ENCODE assay signal across 11 mouse cellular contexts in the genomic region with DNA sequence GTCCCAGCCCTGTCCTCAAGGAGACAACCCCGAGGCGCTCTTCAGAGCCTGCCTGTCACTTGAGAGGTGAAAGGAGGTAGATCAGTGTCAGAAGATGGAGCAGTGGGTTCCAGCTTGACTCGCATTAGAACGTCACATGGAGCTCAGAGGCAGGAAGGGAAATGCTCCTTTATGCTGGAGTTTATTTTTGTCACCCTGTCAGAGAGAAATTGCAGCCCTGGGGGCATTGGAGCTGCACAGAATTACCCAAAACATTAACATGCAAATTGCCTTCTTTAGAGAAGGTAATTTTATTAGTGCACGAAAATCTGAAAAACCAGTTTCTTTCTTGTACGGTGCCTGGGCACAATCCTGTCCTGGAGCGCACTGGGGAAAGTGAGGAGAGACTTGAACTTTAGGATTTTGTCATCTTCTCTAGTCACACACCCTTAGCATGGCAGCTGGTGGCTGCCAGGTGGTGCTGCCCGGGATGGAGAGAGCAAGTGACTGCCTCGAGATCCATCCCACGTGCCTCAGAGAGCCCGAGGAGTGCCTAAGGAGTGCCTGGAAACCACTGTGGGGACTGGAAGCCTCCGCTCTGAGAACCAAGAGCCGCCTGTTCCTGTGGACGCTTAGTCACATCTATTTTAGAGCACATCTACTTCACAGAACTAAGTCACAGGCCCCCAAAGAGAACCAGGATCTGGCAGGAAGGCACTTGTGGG.
A peak's percentile ranks its signal among the peaks of the same experiment; 100 is the strongest.
DNase-seq lines count a peak whose midpoint lies in the region; ATAC-seq lines count a peak whose summit lies in the region.
"Had no signal": no experiment of that assay in that cellular context is flagged by ENCODE, and none has a peak within 500 bp of the region (broad histone marks: within the 10 kb centered on the region; RNA-seq: fewer than 3 reads in every experiment).

No protein-coding gene starts in this region.

- H3K27me3 ChIP-seq in heart, embryonic 13.5 days (replicated peaks) = no peaks in the 10 kb centered on the region
- H3K27me3 ChIP-seq in hindbrain, embryonic 13.5 days = peaks cover 7% of the 10 kb centered on the region; the same call in 1 of the 2 replicates
- no peaks in the 10 kb centered on the region for H3K27me3 ChIP-seq in midbrain, embryonic 14.5 days (ENCODE audit: control insufficient read depth, insufficient read depth, low read length)
- H3K27me3 ChIP-seq: liver, embryonic 13.5 days had no signal

- peaks cover 47% of the 10 kb centered on the region for H3K4me1 ChIP-seq in heart, embryonic 13.5 days
- peaks cover 19% of the 10 kb centered on the region for H3K4me1 ChIP-seq in hindbrain, embryonic 13.5 days (replicated peaks)
- H3K4me1 ChIP-seq in midbrain, embryonic 14.5 days (ENCODE audit: control insufficient read depth, insufficient read depth, low read length) = no peaks in the 10 kb centered on the region
- H3K4me1 ChIP-seq: liver, embryonic 13.5 days had no signal

- WGBS in heart, embryonic 13.5 days = 28% methylated on average over 14 of the region's 14 CpGs
- WGBS in hindbrain, embryonic 13.5 days = 31% methylated on average over 14 of the region's 14 CpGs
- WGBS in midbrain, embryonic 14.5 days = 41% methylated on average over 14 of the region's 14 CpGs

- 0 out of 2 replicates have a peak, but pooled peaks have one; percentile 40 for ATAC-seq in heart, embryonic 13.5 days (ENCODE audit: extremely low read depth, insufficient number of reproducible peaks, low FRiP score, low TSS enrichment)
- ATAC-seq in hindbrain, embryonic 13.5 days (ENCODE audit: low FRiP score) = peak; percentile 9; the same call in 1 of the 2 replicates
- no peak for ATAC-seq in midbrain, embryonic 14.5 days (ENCODE audit: low FRiP score, low TSS enrichment)

- no peak for DNase-seq in heart, adult 11 months
- peak; percentile 25 for DNase-seq in ZHBTc4 (ENCODE audit: low read depth, low spot score)
- DNase-seq in midbrain, embryonic 14.5 days = peak; percentile 37
- DNase-seq in urinary bladder, adult 2 months (ENCODE audit: low spot score) = no peak
- DNase-seq in yolk sac, embryonic 10.5 days (ENCODE audit: low spot score) = no peak
- no peak for DNase-seq in testis, postnatal 10 days (ENCODE audit: low spot score)
- DNase-seq: adrenal gland, adult 8-10 months; liver, embryonic 13.5 days had no signal

- H3K9me3 ChIP-seq in heart, embryonic 13.5 days = no peaks in the 10 kb centered on the region
- no peaks in the 10 kb centered on the region for H3K9me3 ChIP-seq in hindbrain, embryonic 13.5 days
- no peaks in the 10 kb centered on the region for H3K9me3 ChIP-seq in midbrain, embryonic 14.5 days (ENCODE audit: control insufficient read depth, low read length)
- H3K9me3 ChIP-seq: embryonic facial prominence, embryonic 12.5 days; liver, embryonic 13.5 days had no signal

- H3K9ac ChIP-seq in heart, embryonic 13.5 days = peak overlapping the region; percentile 47; the same call in 1 of the 2 replicates
- no peak overlapping the region for H3K9ac ChIP-seq in hindbrain, embryonic 13.5 days
- H3K9ac ChIP-seq in midbrain, embryonic 14.5 days (replicated peaks; ENCODE audit: low read length) = no peak overlapping the region
- H3K9ac ChIP-seq: embryonic facial prominence, embryonic 12.5 days; liver, embryonic 13.5 days had no signal

- H3K4me3 ChIP-seq in heart, embryonic 13.5 days = no peak overlapping the region
- no peak overlapping the region for H3K4me3 ChIP-seq in hindbrain, embryonic 13.5 days
- H3K4me3 ChIP-seq in midbrain, embryonic 14.5 days (replicated peaks; ENCODE audit: low read depth, low read length) = no peak overlapping the region
- H3K4me3 ChIP-seq: embryonic facial prominence, embryonic 12.5 days; liver, embryonic 13.5 days had no signal

- no peak overlapping the region for H3K4me2 ChIP-seq in heart, embryonic 13.5 days
- H3K4me2 ChIP-seq in hindbrain, embryonic 13.5 days = no peak overlapping the region
- H3K4me2 ChIP-seq in midbrain, embryonic 14.5 days (ENCODE audit: low read length) = no peak overlapping the region
- H3K4me2 ChIP-seq: embryonic facial prominence, embryonic 12.5 days; liver, embryonic 13.5 days had no signal

- no peaks in the 10 kb centered on the region for H3K36me3 ChIP-seq in heart, embryonic 13.5 days
- H3K36me3 ChIP-seq in hindbrain, embryonic 13.5 days = no peaks in the 10 kb centered on the region
- H3K36me3 ChIP-seq in midbrain, embryonic 14.5 days (ENCODE audit: control insufficient read depth, insufficient read depth, low read length) = no peaks in the 10 kb centered on the region
- H3K36me3 ChIP-seq: embryonic facial prominence, embryonic 12.5 days; liver, embryonic 13.5 days had no signal

- peak overlapping the region; percentile 83; the same call in 1 of the 2 replicates for H3K27ac ChIP-seq in heart, embryonic 13.5 days (replicated peaks)
- H3K27ac ChIP-seq in hindbrain, embryonic 13.5 days = peak overlapping the region; percentile 58
- H3K27ac ChIP-seq in midbrain, embryonic 14.5 days (replicated peaks; ENCODE audit: low read depth, low read length) = no peak overlapping the region
- H3K27ac ChIP-seq: embryonic facial prominence, embryonic 12.5 days; liver, embryonic 13.5 days had no signal

Comparison
In these comparisons a context has a peak if more than half of its experiments do, and no peak if none do; other contexts are left out.
1. DNase-seq: peak in ZHBTc4 (single experiment) and midbrain, embryonic 14.5 days (single experiment); none in heart, adult 11 months (single experiment), urinary bladder, adult 2 months (single experiment), yolk sac, embryonic 10.5 days (single experiment) and testis, postnatal 10 days (single experiment).